Mouse (Mus musculus) E14TG2a.4 (cell line): ENCODE measurements at regions not wholly inside any gene's neighbourhood (a gene's known extent, or its start where the extent isn't known, plus 50 kb on each side); places are given as distances from the start of the nearest gene placed in this dataset.

Source experiments
- H3K27me3 ChIP-seq: 2 replicates; pipeline ENCODE4 v1.6.1; 2014; ENCODE audit warnings: low read length, control low read depth; ENCODE audit not compliant: insufficient read depth
- H3K36me3 ChIP-seq: 2 replicates; pipeline ENCODE4 v1.6.1; 2014; ENCODE audit warnings: low read length, control low read depth; ENCODE audit not compliant: insufficient read depth
- H3K4me1 ChIP-seq: replicated peaks from 2 replicates; pipeline ENCODE4 v1.6.1; 2014; ENCODE audit warnings: low read depth, low read length, control low read depth
- H3K4me3 ChIP-seq: replicated peaks from 2 replicates; pipeline ENCODE4 v1.5.1; 2014; ENCODE audit warnings: mild to moderate bottlenecking, low read length
- H3K9me3 ChIP-seq: 2 replicates; pipeline ENCODE4 v1.6.1; 2014; ENCODE audit warnings: low read length, control low read depth
- CTCF ChIP-seq: conservative IDR thresholded peaks from 2 replicates; pipeline ENCODE4 v1.5.1; 2014; ENCODE audit warnings: low read length
- NANOG ChIP-seq: IDR thresholded peaks from 2 replicates; pipeline ENCODE4 v1.6.1; 2014; ENCODE audit warnings: borderline replicate concordance, low read length, mixed read lengths
- POU5F1 ChIP-seq: IDR thresholded peaks from 2 replicates; pipeline ENCODE4 v1.6.1; 2014; ENCODE audit warnings: low read length, borderline replicate concordance

DNA sequence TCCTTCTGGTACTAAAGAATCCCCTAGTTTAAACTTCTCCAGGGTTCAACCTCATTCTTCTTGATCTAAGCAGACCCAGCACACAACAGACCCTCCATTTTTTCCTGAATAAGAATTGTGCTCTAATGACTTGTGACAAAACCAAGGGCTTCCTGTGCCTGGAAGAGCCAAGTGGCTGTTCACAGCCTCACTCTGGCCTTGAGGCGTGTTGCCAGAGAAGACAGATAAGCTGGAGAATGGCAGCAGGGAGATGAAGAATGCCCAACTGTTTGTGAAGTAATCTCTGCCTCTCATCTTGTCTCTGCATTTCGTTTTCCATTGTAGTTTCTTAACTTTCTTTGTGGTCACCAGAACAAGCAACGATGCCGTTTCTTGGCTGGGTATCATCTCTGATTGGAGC lies 179.9 kb upstream of the Bmper start:
- TF ChIP-seq CTCF (no peak), POU5F1 (no peak)
- Histone ChIP-seq H3K27me3 (peaks cover 8% of the 10 kb centered on the region), H3K36me3 (no peaks in the 10 kb centered on the region), H3K9me3 (no peaks in the 10 kb centered on the region), H3K4me3 (no peak overlapping the region), H3K4me1 (no peaks in the 10 kb centered on the region)

DNA sequence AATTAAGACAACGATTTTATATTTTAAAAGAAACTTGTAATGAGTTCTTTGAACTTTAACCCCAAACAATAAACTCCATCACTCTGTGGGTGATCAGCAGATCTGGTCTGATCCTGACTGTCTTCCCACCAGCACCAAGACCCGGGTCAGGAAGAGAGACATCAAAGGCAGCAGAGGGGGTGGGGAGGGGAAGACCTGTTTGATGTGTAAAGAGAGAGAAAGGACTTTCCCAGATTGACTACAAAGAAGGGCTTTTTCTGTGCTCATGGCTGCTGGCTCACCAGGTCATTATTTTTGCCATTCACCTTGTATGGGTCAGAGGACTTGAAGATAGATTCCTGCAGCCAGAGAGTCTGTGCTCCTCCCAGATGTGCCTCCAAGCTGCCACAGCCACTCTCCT lies 177.4 kb upstream of the Bmper start:
- Histone ChIP-seq H3K36me3 (no peaks in the 10 kb centered on the region), H3K4me1 (no peaks in the 10 kb centered on the region)
- TF ChIP-seq NANOG (no peak), POU5F1 (no peak)

DNA sequence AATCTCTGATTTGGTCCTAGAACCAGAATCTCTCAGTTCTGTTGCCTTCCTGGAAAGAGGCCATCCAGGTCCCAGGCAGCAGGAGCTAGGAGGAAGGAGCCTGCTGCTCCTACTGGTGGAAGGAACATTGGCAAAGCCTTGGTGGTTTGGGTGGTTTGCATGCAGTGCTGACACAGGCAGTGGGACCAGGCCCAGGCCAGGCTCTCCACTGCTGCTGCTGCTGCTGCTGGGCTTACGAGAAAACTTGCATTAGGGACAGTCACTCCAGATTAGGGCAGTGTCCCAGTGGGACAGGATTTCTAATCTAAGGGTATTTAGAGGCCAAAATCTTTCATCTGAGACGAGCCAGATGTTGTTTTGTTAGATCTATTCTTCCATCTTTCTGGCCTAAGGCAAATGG lies 172.1 kb upstream of the Bmper start:
- no peaks in the 10 kb centered on the region for H3K4me1 ChIP-seq
- no peaks in the 10 kb centered on the region for H3K9me3 ChIP-seq
- TF ChIP-seq NANOG: no peak
- no peak for TF ChIP-seq POU5F1
- TF ChIP-seq CTCF: no peak
- no peaks in the 10 kb centered on the region for H3K36me3 ChIP-seq
- no peak overlapping the region for H3K4me3 ChIP-seq
- H3K27me3 ChIP-seq: no peaks in the 10 kb centered on the region

More for the DNA sequence above, 177.4 kb upstream of the Bmper start:
- Histone ChIP-seq H3K4me3 (no peak overlapping the region), H3K27me3 (peaks cover 4% of the 10 kb centered on the region; the same call in 1 of the 2 replicates), H3K9me3 (no peaks in the 10 kb centered on the region)

DNA sequence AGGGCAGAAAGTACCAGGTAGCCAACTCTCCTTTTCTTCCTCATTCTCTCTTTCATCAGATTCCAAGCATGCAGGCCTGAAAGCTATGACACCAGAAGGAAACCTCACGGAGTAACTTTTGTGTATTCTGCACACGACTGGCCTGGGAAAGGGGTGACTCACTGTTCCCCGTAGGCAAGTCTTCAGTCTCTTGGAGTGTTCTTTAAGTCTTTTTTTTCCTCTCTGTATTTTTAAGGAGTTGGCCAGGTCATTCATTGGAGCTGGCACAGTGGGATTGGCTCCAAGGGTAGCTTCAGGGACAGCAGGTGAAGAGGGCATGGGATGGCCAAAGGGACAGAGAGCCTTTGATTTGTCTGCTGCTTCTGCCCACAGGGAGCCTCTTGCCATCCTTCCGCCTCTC lies 163.3 kb upstream of the Bmper start:
- no peaks in the 10 kb centered on the region for H3K36me3 ChIP-seq
- H3K4me1 ChIP-seq: no peaks in the 10 kb centered on the region; the same call in 1 of the 2 replicates
- TF ChIP-seq NANOG (no peak), POU5F1 (no peak), CTCF (no peak)
- no peaks in the 10 kb centered on the region for H3K9me3 ChIP-seq
- peaks cover 8% of the 10 kb centered on the region for H3K27me3 ChIP-seq
- no peak overlapping the region for H3K4me3 ChIP-seq

DNA sequence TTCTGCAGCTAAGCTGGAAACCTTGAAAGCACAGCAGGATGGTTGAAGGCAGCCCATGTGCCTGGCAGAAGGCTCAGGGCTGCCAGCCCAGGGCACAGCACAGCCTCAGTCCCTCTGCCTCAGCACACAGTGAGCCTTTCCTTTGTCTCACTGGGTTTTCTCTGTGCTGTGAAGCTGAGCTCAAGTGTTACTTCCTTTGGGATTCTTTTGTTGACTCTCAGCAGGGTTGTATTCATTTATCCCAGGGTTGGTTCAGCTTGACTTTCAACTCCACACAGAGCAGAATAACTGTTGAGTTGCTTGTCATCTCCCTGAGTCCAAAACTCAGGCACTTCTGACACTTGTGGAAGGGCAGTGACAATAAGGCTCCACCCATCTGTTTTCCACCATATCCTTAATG lies 162.3 kb upstream of the Bmper start:
- H3K4me1 ChIP-seq: no peaks in the 10 kb centered on the region; the same call in 1 of the 2 replicates
- no peak for TF ChIP-seq NANOG
- TF ChIP-seq CTCF: no peak
- no peak for TF ChIP-seq POU5F1
- H3K27me3 ChIP-seq: peaks cover 8% of the 10 kb centered on the region

DNA sequence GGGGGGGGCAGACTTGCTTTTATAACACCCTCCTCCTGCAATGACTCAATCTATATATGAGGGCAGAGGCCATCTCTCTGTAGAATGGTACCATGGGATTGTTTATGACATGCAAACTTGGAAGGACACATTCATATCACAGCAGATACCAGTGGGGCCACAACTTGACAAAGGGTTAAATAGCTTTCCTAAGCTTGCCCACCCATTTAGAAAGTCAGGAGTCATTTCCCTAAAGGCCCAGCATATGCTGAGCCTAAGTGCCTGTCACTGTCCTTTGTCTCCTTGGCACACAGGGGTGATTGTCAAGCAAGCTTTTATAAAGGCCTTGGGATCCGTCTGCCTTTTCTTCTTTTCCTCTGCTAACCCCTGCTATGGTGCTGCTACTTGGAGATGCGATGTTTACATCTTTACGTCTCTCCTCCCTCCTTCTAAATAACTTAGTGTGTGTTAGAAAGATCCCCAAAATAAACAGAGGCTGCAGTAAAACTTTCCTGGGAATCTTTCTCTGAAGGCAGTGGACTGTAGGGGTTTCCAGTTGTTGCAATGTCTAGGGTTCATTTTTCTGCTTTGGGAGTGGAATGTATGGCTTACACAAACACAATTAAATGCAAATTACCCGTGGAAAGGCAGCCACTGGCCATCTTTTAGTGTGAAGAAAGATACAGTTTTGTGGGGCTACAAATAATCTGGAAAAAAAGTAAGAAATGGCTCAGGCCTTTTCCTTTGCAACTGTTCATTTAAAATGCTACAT lies 161.5 kb upstream of the Bmper start:
- Histone ChIP-seq H3K36me3 (no peaks in the 10 kb centered on the region), H3K9me3 (no peaks in the 10 kb centered on the region), H3K27me3 (peaks cover 8% of the 10 kb centered on the region), H3K4me3 (no peak overlapping the region), H3K4me1 (no peaks in the 10 kb centered on the region; the same call in 1 of the 2 replicates)
- TF ChIP-seq POU5F1: no peak
- TF ChIP-seq NANOG: no peak
- TF ChIP-seq CTCF: no peak

More for the DNA sequence above, 162.3 kb upstream of the Bmper start:
- no peaks in the 10 kb centered on the region for H3K36me3 ChIP-seq
- H3K9me3 ChIP-seq: no peaks in the 10 kb centered on the region
- H3K4me3 ChIP-seq: no peak overlapping the region

DNA sequence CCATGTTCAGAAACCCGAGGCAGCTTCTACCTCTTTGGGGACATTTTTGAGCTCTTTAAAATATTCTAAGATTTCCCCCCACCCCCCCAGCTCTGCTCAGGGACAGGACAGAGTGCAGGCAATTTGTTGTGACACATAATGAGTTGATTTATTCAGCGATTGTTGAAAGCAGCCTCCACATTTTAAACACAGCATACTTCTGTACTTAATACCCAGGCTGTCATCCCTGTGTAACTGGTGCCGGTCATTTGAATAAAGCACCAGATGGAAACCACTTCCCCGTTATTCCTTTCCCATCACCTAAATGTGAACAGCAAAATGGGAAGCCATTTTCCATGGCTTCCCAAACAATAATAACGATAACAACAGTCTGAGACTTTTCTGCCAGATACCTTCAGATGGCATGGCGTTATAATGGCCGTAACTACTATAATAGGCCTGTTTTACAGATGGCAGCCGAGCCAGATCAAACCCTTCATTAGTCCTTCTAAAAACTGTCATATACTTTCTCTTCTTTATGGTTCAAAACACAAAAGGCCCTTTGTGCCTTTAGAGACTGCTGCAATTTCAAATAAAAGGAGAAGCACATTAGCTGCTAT lies 160.7 kb upstream of the Bmper start:
- H3K27me3 ChIP-seq: peaks cover 8% of the 10 kb centered on the region
- no peak overlapping the region for H3K4me3 ChIP-seq
- H3K4me1 ChIP-seq: no peaks in the 10 kb centered on the region; the same call in 1 of the 2 replicates
- no peaks in the 10 kb centered on the region for H3K36me3 ChIP-seq
- TF ChIP-seq NANOG: no peak
- TF ChIP-seq CTCF: no peak
- no peaks in the 10 kb centered on the region for H3K9me3 ChIP-seq

DNA sequence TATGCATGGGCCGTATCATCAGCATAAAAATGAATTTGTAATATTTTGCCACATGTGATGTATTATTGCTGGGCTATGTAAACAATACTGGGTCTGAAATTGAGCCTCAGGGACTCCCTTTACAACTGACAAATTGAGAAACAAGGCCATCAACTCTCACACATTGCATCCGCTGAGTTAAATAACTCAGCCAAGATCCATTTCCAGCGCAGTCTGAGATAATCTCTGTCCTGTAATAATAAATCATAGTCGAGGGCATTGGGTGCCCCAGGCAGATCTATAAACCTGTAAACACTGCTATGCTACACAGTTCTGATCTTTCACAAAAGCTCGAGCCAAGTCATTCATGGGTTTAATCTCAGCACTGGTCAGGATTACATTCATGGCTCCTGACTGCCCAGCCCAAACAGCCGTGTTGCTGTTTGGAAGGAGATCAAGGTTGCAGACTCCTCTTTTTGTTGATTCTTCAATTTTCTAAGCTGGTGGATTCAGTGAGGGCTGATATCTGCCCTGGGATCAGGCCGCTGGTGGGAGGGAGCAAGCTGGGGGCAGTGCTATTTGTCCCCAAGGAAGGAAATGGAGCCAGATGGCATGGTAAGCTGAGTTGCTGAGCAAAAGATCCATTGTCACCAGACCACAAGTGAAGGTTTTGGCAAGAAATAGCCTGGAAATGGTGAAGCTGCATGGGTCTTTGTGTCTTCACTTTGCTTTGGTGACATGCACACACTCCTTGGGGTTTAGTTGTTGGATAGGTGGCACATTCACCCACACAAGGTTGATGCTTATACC lies 160.0 kb upstream of the Bmper start:
- H3K9me3 ChIP-seq: no peaks in the 10 kb centered on the region
- no peaks in the 10 kb centered on the region; the same call in 1 of the 2 replicates for H3K4me1 ChIP-seq
- peaks cover 8% of the 10 kb centered on the region for H3K27me3 ChIP-seq
- TF ChIP-seq CTCF (no peak), NANOG (no peak), POU5F1 (no peak)
- H3K4me3 ChIP-seq: no peak overlapping the region
- no peaks in the 10 kb centered on the region for H3K36me3 ChIP-seq
